Mouse (Mus musculus) MEL (cell line): ENCODE measurements around the gene Slc16a6. TPM values are rescaled to one million over a fixed set of nuclear protein-coding genes. Genes with fewer than 3 reads are reported as not detected.

ENCODE experiments used
- DNase-seq: peaks from one replicate; pipeline ENCODE4 v3.0.0; 2011; ENCODE audit warnings: low read depth, low spot score
- H3K27ac ChIP-seq: 2 replicates; pipeline ENCODE4 v1.5.1; 2012; ENCODE audit warnings: low read depth, mild to moderate bottlenecking, control low read depth, low read length, moderate library complexity; ENCODE audit not compliant: control insufficient read depth
- H3K27me3 ChIP-seq, 2 experiments: fragments of 150-350 bp in 1 of 2; sonication (generic) in 1 of 2; 2 replicates each; pipeline ENCODE4 v1.6.1; 2012; ENCODE audit warnings: low read length in 2 of 2, mild to moderate bottlenecking in 2 of 2, improper control_type of control experiment in 1 of 2, moderate library complexity in 1 of 2; ENCODE audit not compliant: insufficient read depth in 2 of 2, control insufficient read depth in 1 of 2
- H3K36me3 ChIP-seq, 2 experiments: 2 replicates each; pipeline ENCODE4 v1.6.1; 2012 to 2014; ENCODE audit warnings: low read length in 2 of 2, improper control_type of control experiment in 1 of 2, inconsistent platforms in 1 of 2, mild to moderate bottlenecking in 1 of 2; ENCODE audit not compliant: insufficient read depth in 2 of 2, control insufficient read depth in 1 of 2
- H3K4me1 ChIP-seq, 2 experiments: fragments of 150-350 bp in 1 of 2; sonication (generic) in 1 of 2; 2 replicates each; pipeline ENCODE4 v1.6.1; 2012; ENCODE audit warnings: low read length in 2 of 2, improper control_type of control experiment in 1 of 2, mild to moderate bottlenecking in 1 of 2; ENCODE audit not compliant: insufficient read depth in 2 of 2, control insufficient read depth in 1 of 2
- H3K4me3 ChIP-seq, 2 experiments: fragments of 150-350 bp in 1 of 2; sonication (generic) in 1 of 2; 2 replicates each; pipeline ENCODE4 v1.5.1; 2012; ENCODE audit warnings: low read depth in 2 of 2, low read length in 2 of 2, mild to moderate bottlenecking in 2 of 2, moderate library complexity in 2 of 2, control low read depth in 1 of 2, improper control_type of control experiment in 1 of 2; ENCODE audit not compliant: control insufficient read depth in 1 of 2, insufficient read depth in 1 of 2
- H3K79me2 ChIP-seq: 2 replicates; pipeline ENCODE4 v1.6.1; 2012; ENCODE audit warnings: mild to moderate bottlenecking, low read length, moderate library complexity; ENCODE audit not compliant: control insufficient read depth, poor library complexity, insufficient read depth
- H3K9ac ChIP-seq: 2 replicates; pipeline ENCODE4 v1.6.1; 2012; ENCODE audit warnings: low read depth, mild to moderate bottlenecking, control low read depth, low read length, moderate library complexity; ENCODE audit not compliant: control insufficient read depth, poor library complexity, severe bottlenecking
- H3K9me3 ChIP-seq: fragments of 150-350 bp; sonication (generic); replicated peaks from 2 replicates; pipeline ENCODE4 v1.6.1; 2012; ENCODE audit warnings: mild to moderate bottlenecking, low read length, improper control_type of control experiment, moderate library complexity; ENCODE audit not compliant: insufficient read depth
- BHLHE40 ChIP-seq: IDR thresholded peaks from 2 replicates; pipeline ENCODE4 v1.6.1; 2012; ENCODE audit warnings: low read depth, mild to moderate bottlenecking, inconsistent platforms, low read length, improper control_type of control experiment, borderline replicate concordance
- CHD2 ChIP-seq: IDR thresholded peaks from 2 replicates; pipeline ENCODE4 v1.6.1; 2011; ENCODE audit warnings: low read length, improper control_type of control experiment
- CTCF ChIP-seq, 3 experiments: IDR thresholded peaks in 2 of 3; conservative IDR thresholded peaks in 1 of 3; 2 replicates each; pipeline ENCODE4 v1.5.1; 2011 to 2012; ENCODE audit warnings: low read length in 3 of 3, low read depth in 2 of 3, mild to moderate bottlenecking in 2 of 3, improper control_type of control experiment in 1 of 3, inconsistent platforms in 1 of 3, mixed read lengths in 1 of 3, moderate library complexity in 1 of 3; ENCODE audit not compliant: control insufficient read depth in 1 of 3, insufficient read depth in 1 of 3, poor library complexity in 1 of 3, severe bottlenecking in 1 of 3
- E2F4 ChIP-seq: IDR thresholded peaks from 2 replicates; pipeline ENCODE4 v1.6.1; 2011; ENCODE audit warnings: low read depth, low read length, improper control_type of control experiment, borderline replicate concordance
- EP300 ChIP-seq, 2 experiments: IDR thresholded peaks; 2 replicates each; pipeline ENCODE4 v1.6.1; 2011; ENCODE audit warnings: improper control_type of control experiment in 2 of 2, low read length in 2 of 2, low read depth in 1 of 2, mild to moderate bottlenecking in 1 of 2
- ETS1 ChIP-seq: IDR thresholded peaks from 2 replicates; pipeline ENCODE4 v1.6.1; 2012; ENCODE audit warnings: low read depth, mild to moderate bottlenecking, inconsistent platforms, low read length, improper control_type of control experiment, moderate library complexity
- HCFC1 ChIP-seq: IDR thresholded peaks from 2 replicates; pipeline ENCODE4 v1.6.1; 2012; ENCODE audit warnings: low read depth, mild to moderate bottlenecking, inconsistent platforms, low read length, improper control_type of control experiment, moderate library complexity
- JUND ChIP-seq: IDR thresholded peaks from 2 replicates; pipeline ENCODE4 v1.6.1; 2011; ENCODE audit warnings: low read depth, mild to moderate bottlenecking, improper control_type of control experiment, low read length
- KAT2A ChIP-seq: conservative IDR thresholded peaks from 2 replicates; pipeline ENCODE4 v1.6.1; 2012; ENCODE audit warnings: low read depth, low read length, improper control_type of control experiment, inconsistent platforms
- MAFK ChIP-seq: IDR thresholded peaks from 2 replicates; pipeline ENCODE4 v1.6.1; 2011; ENCODE audit warnings: low read depth, mild to moderate bottlenecking, low read length, improper control_type of control experiment, borderline replicate concordance
- MAZ ChIP-seq: IDR thresholded peaks from 2 replicates; pipeline ENCODE4 v1.6.1; 2012; ENCODE audit warnings: low read depth, mild to moderate bottlenecking, inconsistent platforms, low read length, improper control_type of control experiment
- MEF2A ChIP-seq: IDR thresholded peaks from 2 replicates; pipeline ENCODE4 v1.6.1; 2014; ENCODE audit warnings: low read depth, mild to moderate bottlenecking, inconsistent platforms, low read length, improper control_type of control experiment; ENCODE audit not compliant: poor library complexity, insufficient replicate concordance, severe bottlenecking; ENCODE audit errors: extremely low read depth
- MXI1 ChIP-seq: IDR thresholded peaks from 2 replicates; pipeline ENCODE4 v1.6.1; 2011; ENCODE audit warnings: mild to moderate bottlenecking, low read depth, low read length, improper control_type of control experiment
- MYB ChIP-seq: IDR thresholded peaks from 2 replicates; pipeline ENCODE4 v1.6.1; 2011; ENCODE audit warnings: mild to moderate bottlenecking, low read depth, low read length, improper control_type of control experiment
- MYC ChIP-seq: IDR thresholded peaks from 2 replicates; pipeline ENCODE4 v1.6.1; 2011; ENCODE audit warnings: low read depth, mild to moderate bottlenecking, low read length, improper control_type of control experiment, moderate library complexity
- NELFE ChIP-seq: IDR thresholded peaks from 2 replicates; pipeline ENCODE4 v1.6.1; 2011; ENCODE audit warnings: low read depth, low read length, improper control_type of control experiment
- NRF1 ChIP-seq: IDR thresholded peaks from 2 replicates; pipeline ENCODE4 v1.6.1; 2014; ENCODE audit warnings: low read depth, mild to moderate bottlenecking, inconsistent platforms, low read length, improper control_type of control experiment, moderate library complexity; ENCODE audit not compliant: poor library complexity, insufficient read depth, severe bottlenecking
- POLR2AphosphoS2 ChIP-seq: IDR thresholded peaks from 2 replicates; pipeline ENCODE4 v1.6.1; 2011; ENCODE audit warnings: low read length, improper control_type of control experiment
- RCOR1 ChIP-seq: IDR thresholded peaks from 2 replicates; pipeline ENCODE4 v1.6.1; 2012; ENCODE audit warnings: low read depth, mild to moderate bottlenecking, inconsistent platforms, low read length, improper control_type of control experiment
- SMC3 ChIP-seq: IDR thresholded peaks from 2 replicates; pipeline ENCODE4 v1.6.1; 2011; ENCODE audit warnings: low read depth, low read length, improper control_type of control experiment
- TBP ChIP-seq: IDR thresholded peaks from 2 replicates; pipeline ENCODE4 v1.8.0; 2011; ENCODE audit warnings: low read depth, low read length, improper control_type of control experiment
- UBTF ChIP-seq: IDR thresholded peaks from 2 replicates; pipeline ENCODE4 v1.6.1; 2012; ENCODE audit warnings: low read depth, mild to moderate bottlenecking, inconsistent platforms, low read length, improper control_type of control experiment, moderate library complexity, borderline replicate concordance; ENCODE audit not compliant: insufficient read depth
- USF1 ChIP-seq: IDR thresholded peaks from 2 replicates; pipeline ENCODE4 v1.6.1; 2014; ENCODE audit warnings: low read depth, mild to moderate bottlenecking, inconsistent platforms, low read length, improper control_type of control experiment, moderate library complexity
- USF2 ChIP-seq, 2 experiments: IDR thresholded peaks; 2 replicates each; pipeline ENCODE4 v1.6.1; 2011 to 2012; ENCODE audit warnings: improper control_type of control experiment in 2 of 2, low read length in 2 of 2, borderline replicate concordance in 1 of 2, inconsistent platforms in 1 of 2, low read depth in 1 of 2, mild to moderate bottlenecking in 1 of 2; ENCODE audit not compliant: insufficient read depth in 1 of 2
- ZC3H11A ChIP-seq: IDR thresholded peaks from 2 replicates; pipeline ENCODE4 v1.6.1; 2012; ENCODE audit warnings: low read depth, mild to moderate bottlenecking, inconsistent platforms, low read length, improper control_type of control experiment
- ZKSCAN1 ChIP-seq: IDR thresholded peaks from 2 replicates; pipeline ENCODE4 v1.6.1; 2012; ENCODE audit warnings: low read depth, mild to moderate bottlenecking, inconsistent platforms, low read length, improper control_type of control experiment, moderate library complexity
- ZMIZ1 ChIP-seq: IDR thresholded peaks from 2 replicates; pipeline ENCODE4 v1.6.1; 2012; ENCODE audit warnings: low read depth, mild to moderate bottlenecking, inconsistent platforms, low read length, improper control_type of control experiment, moderate library complexity
- ZNF384 ChIP-seq: IDR thresholded peaks from 2 replicates; pipeline ENCODE4 v1.6.1; 2012; ENCODE audit warnings: low read depth, mild to moderate bottlenecking, inconsistent platforms, low read length, improper control_type of control experiment
- polyA plus RNA-seq, 2 experiments: library from polyadenylated mRNA; stranded (reverse) in 1 of 2; unstranded in 1 of 2; fragments of >175 nt in 1 of 2; fragments of >200 nt in 1 of 2; gene quantifications; 2 replicates each; pipeline versions ENCODE4 v1.2.1 to v1.2.4; 2012; ENCODE audit warnings: low replicate concordance in 2 of 2, low read depth in 1 of 2; ENCODE audit not compliant: insufficient read length in 2 of 2, insufficient read depth in 1 of 2, missing spikeins in 1 of 2
- total RNA-seq: library from RNA; depleted of rRNA; stranded (reverse); fragments of 300-350 nt; gene quantifications from 2 replicates; pipeline ENCODE4 v1.2.3, GENCODE M21; 2012

The Slc16a6 gene
- total and polyA plus RNA-seq, 3 experiments: 34.0 to 41.6 TPM; not detected in 1

- peaks cover 2% of the 10 kb centered on the region; the same call in 1 of the 2 replicates for H3K79me2 ChIP-seq
- H3K4me1 ChIP-seq: peaks cover 0 to 7% of the 10 kb centered on the region in 2 experiments; a peak in 3 of 4 replicates
- peak; percentile 56 for DNase-seq
- no peaks in the 10 kb centered on the region for H3K9me3 ChIP-seq
- H3K36me3 ChIP-seq: peaks cover 0 to 8% of the 10 kb centered on the region in 2 experiments; a peak in 1 of 4 replicates
- no peaks in the 10 kb centered on the region for H3K27me3 ChIP-seq
- TF ChIP-seq NRF1 (no peak), CTCF (IDR thresholded peaks at IDR 0.05 in 2 of 3, conservative IDR thresholded peaks at IDR 0.05 in 1 of 3; ENCODE audit: control insufficient read depth in 1 of 3, insufficient read depth in 1 of 3, low read depth in 2 of 3, low read length in 3 of 3, poor library complexity in 1 of 3, severe bottlenecking in 1 of 3) (no peak), ZNF384 (no peak), POLR2AphosphoS2 (no peak), RCOR1 (no peak), ZMIZ1 (no peak), ZKSCAN1 (no peak), BHLHE40 (no peak), CHD2 (no peak), SMC3 (no peak), MYB (no peak), MAFK (no peak), HCFC1 (no peak), E2F4 (no peak), ETS1 (no peak)
- H3K4me3 ChIP-seq: peak overlapping the region; percentile 71 to 75
- H3K27ac ChIP-seq: no peak overlapping the region
- H3K9ac ChIP-seq: peak overlapping the region; percentile 82
These were observed 32.8 kb downstream of the Slc16a6 start for GRCm38 (mm10) chr11:109440641-109441040.

GRCm38 (mm10) chr11:109439829-109440340, 33.5 kb downstream of the Slc16a6 start:
- Histone ChIP-seq H3K4me1 (peaks cover 0 to 7% of the 10 kb centered on the region in 2 experiments; a peak in 3 of 4 replicates), H3K9me3 (no peaks in the 10 kb centered on the region), H3K9ac (peak overlapping the region; percentile 82), H3K4me3 (peak overlapping the region; percentile 71 to 75), H3K79me2 (peaks cover 2% of the 10 kb centered on the region; the same call in 1 of the 2 replicates), H3K27ac (peak overlapping the region; percentile 62), H3K36me3 (peaks cover 0 to 8% of the 10 kb centered on the region in 2 experiments; a peak in 1 of 4 replicates), H3K27me3 (no peaks in the 10 kb centered on the region)
- DNase-seq: peak; percentile 92
- TF ChIP-seq USF2 (IDR thresholded peaks at IDR 0.05; ENCODE audit: borderline replicate concordance in 1 of 2, insufficient read depth in 1 of 2, low read depth in 1 of 2, low read length in 2 of 2) (no peak), NELFE (peak; percentile 61), POLR2AphosphoS2 (peak; percentile 42; the same call in 1 of the 2 replicates), MYC (peak; percentile 85; the same call in 1 of the 2 replicates), USF1 (no peak), E2F4 (no peak), ZKSCAN1 (no peak), JUND (no peak), MEF2A (no peak), NRF1 (0 out of 2 replicates have a peak, but pooled peaks have one; percentile 6), MXI1 (peak; percentile 94), UBTF (no peak), ZC3H11A (no peak), EP300 (IDR thresholded peaks at IDR 0.05; ENCODE audit: low read depth in 1 of 2, low read length in 2 of 2) (peak in 1 of 2 experiments; percentile 39; a peak in 2 of 4 replicates), SMC3 (peak; percentile 19; the same call in 1 of the 2 replicates), MAZ (0 out of 2 replicates have a peak, but pooled peaks have one; percentile 73), KAT2A (no peak; the same call in 1 of the 2 replicates), CTCF (IDR thresholded peaks at IDR 0.05 in 2 of 3, conservative IDR thresholded peaks at IDR 0.05 in 1 of 3; ENCODE audit: control insufficient read depth in 1 of 3, insufficient read depth in 1 of 3, low read depth in 2 of 3, low read length in 3 of 3, poor library complexity in 1 of 3, severe bottlenecking in 1 of 3) (no peak; a peak in 1 of 6 replicates), TBP (peak; percentile 24; the same call in 1 of the 2 replicates)
